Mouse (Mus musculus) limb, embryonic 14.5 days (tissue): Measurements from ENCODE around the gene Pxt1. TPM values are rescaled to one million over a fixed set of nuclear protein-coding genes. Genes with fewer than 3 reads are reported as not detected.

ENCODE experiments used
- ATAC-seq: fragments of 200-750 bp; cut with Nextera tagmentation; 2 replicates; pipeline ENCODE4 v1.8.0; 2017; ENCODE audit warnings: low read depth, moderate number of reproducible peaks, moderate TSS enrichment; ENCODE audit not compliant: low FRiP score
- DNase-seq: peaks from one replicate; pipeline ENCODE4 v3.0.0-alpha.2; 2015; ENCODE audit warnings: low spot score
- H3K27ac ChIP-seq: fragments of 300-500 bp; sonication (generic); replicated peaks from 2 replicates; pipeline ENCODE4 v1.5.1; 2014; ENCODE audit warnings: low read depth, mild to moderate bottlenecking, low read length, moderate library complexity, mixed read lengths
- H3K27me3 ChIP-seq: fragments of 300-500 bp; sonication (generic); 2 replicates; pipeline ENCODE4 v1.6.1; 2014; ENCODE audit warnings: low read length, mixed read lengths; ENCODE audit not compliant: control insufficient read depth, insufficient read depth
- H3K36me3 ChIP-seq: fragments of 300-500 bp; sonication (generic); 2 replicates; pipeline ENCODE4 v1.6.1; 2014; ENCODE audit warnings: mild to moderate bottlenecking, low read length, moderate library complexity, mixed read lengths; ENCODE audit not compliant: control insufficient read depth, insufficient read depth
- H3K4me1 ChIP-seq: fragments of 300-500 bp; sonication (generic); 2 replicates; pipeline ENCODE4 v1.6.1; 2014; ENCODE audit warnings: antibody characterized with exemption, low read length, mixed read lengths; ENCODE audit not compliant: control insufficient read depth, insufficient read depth
- H3K4me2 ChIP-seq: fragments of 300-500 bp; sonication (generic); replicated peaks from 2 replicates; pipeline ENCODE4 v1.6.1; 2014; ENCODE audit warnings: low read depth, mild to moderate bottlenecking, low read length, moderate library complexity; ENCODE audit not compliant: severe bottlenecking
- H3K4me3 ChIP-seq: fragments of 300-500 bp; sonication (generic); replicated peaks from 2 replicates; pipeline ENCODE4 v1.5.1; 2014; ENCODE audit warnings: low read length
- H3K9ac ChIP-seq: fragments of 300-500 bp; sonication (generic); 2 replicates; pipeline ENCODE4 v1.6.1; 2014; ENCODE audit warnings: mild to moderate bottlenecking, low read depth, low read length, moderate library complexity; ENCODE audit not compliant: severe bottlenecking
- H3K9me3 ChIP-seq: fragments of 300-500 bp; sonication (generic); 2 replicates; pipeline ENCODE4 v1.6.1; 2016; ENCODE audit warnings: low read length; ENCODE audit not compliant: control insufficient read depth
- POLR2A ChIP-seq: fragments of 200-500 bp; IDR thresholded peaks from 2 replicates; pipeline ENCODE4 v1.8.0; 2012; ENCODE audit warnings: inconsistent platforms, mild to moderate bottlenecking, moderate library complexity, borderline replicate concordance; ENCODE audit not compliant: insufficient read depth, insufficient read length; ENCODE audit errors: extremely low read depth
- WGBS: fragments of 180-500 bp; shearing (Covaris S2); extraction: QIAGEN DNeasy Blood & Tissue Kit; methylation state at CpG from one replicate; pipeline ENCODE4 v1.1.7; 2014; 5-methylcytosine and 5-hydroxymethylcytosine counted together
- polyA plus RNA-seq, 2 experiments: library from polyadenylated mRNA; depleted of rRNA in 1 of 2; stranded (reverse) in 1 of 2; unstranded in 1 of 2; fragments of >200 nt; fragmentation: Nextera tagmentation in 1 of 2; extraction: Ambion mirVana in 1 of 2; gene quantifications; 2 replicates each; pipeline versions ENCODE4 v1.2.1 to v1.2.3; 2012 to 2014

Gene Pxt1
- polyA plus RNA-seq, 2 experiments = 0.20 TPM; not detected in 1

DNA sequence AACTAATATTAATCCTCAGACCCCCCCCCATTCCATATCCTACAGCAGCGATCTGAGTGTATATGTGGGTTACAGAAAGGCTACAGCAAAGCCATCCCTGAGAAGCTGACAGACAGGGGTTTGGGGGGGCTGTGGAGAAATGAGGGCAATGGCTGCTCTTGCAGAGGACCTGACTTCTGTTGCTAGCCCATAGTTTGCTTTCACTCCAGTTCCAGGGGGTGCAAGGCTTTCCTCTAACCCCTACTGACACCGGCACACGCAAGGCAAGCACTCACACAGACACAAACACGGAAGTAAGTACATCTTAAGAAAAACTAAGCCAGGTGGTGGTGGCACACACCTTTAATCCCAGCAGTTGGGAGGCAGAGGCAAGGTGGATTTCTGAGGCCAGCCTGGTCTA, 14.3 kb downstream of the Pxt1 start:
- 94% methylated on average over 4 of the region's 4 CpGs for WGBS
- H3K36me3 ChIP-seq = no peaks in the 10 kb centered on the region
- no peaks in the 10 kb centered on the region for H3K9me3 ChIP-seq

DNA sequence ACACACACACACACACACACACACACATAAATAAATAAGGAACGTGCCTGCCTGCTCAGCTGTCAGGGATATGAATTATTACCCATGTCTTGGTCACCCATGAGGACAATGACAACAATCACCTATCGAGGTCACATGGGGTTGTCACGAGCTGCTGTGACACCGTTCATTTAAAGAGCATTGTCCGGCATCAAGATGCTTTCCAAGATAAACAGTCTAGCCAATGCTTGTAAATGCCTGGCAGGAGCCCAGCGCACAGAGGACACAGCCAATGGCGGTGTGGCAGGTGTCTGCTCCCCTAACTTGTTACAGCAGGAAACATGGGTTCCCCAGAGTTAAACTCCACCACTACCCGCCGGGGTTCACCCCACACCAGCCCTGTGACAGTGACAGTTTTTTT, 15.6 kb downstream of the Pxt1 start:
- Histone ChIP-seq H3K4me3 (no peak overlapping the region), H3K4me2 (no peak overlapping the region), H3K4me1 (peaks cover 11% of the 10 kb centered on the region), H3K9me3 (no peaks in the 10 kb centered on the region), H3K27me3 (no peaks in the 10 kb centered on the region), H3K9ac (no peak overlapping the region), H3K36me3 (no peaks in the 10 kb centered on the region), H3K27ac (no peak overlapping the region)
- 81% methylated on average over 9 of the region's 9 CpGs for WGBS
- ATAC-seq = no peak
- TF ChIP-seq POLR2A = no peak
- no peak for DNase-seq

More for the DNA sequence above, 14.3 kb downstream of the Pxt1 start:
- Histone ChIP-seq H3K27ac (no peak overlapping the region), H3K9ac (no peak overlapping the region), H3K4me2 (no peak overlapping the region), H3K27me3 (no peaks in the 10 kb centered on the region), H3K4me3 (no peak overlapping the region), H3K4me1 (peaks cover 11% of the 10 kb centered on the region)
- TF ChIP-seq POLR2A = no peak
- DNase-seq = no peak
- ATAC-seq = no peak

DNA sequence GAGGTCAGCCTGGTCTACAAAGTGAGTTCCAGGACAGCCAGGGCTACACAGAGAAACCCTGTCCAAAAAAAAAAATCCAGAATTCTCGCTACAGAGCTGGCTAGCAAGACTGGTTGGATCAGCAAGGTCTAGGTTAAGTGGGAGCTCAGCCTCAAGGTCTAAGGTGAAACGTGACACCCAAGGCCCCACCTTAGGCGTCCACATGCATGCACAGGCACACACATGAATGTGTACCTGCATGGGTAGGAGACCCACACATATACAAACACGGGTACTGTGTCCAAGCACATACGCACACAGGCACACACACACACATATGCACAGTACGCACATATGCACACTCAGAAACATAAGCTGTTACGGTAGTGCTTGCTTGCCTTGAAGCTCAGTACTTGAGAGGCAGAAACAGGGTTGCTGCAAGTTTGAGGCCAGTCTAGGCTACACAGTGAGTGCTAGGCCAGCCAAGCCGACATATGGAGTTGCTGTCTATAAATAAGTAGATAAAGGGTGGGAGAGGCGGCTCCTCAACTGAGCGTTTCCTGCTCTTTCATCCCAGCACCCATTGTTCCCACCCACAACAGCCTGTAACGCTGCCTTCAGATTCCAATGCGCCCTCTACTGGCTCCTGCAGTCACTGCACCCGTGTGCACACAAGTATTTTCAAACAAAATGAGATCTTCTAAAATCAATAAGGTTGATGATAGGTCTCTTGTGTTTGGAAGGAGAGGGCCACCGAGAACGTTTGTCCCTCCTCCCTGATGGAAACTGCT, 16.6 kb downstream of the Pxt1 start:
- Histone ChIP-seq H3K9ac (no peak overlapping the region), H3K4me3 (no peak overlapping the region), H3K27ac (no peak overlapping the region), H3K4me2 (no peak overlapping the region), H3K9me3 (no peaks in the 10 kb centered on the region), H3K36me3 (no peaks in the 10 kb centered on the region), H3K4me1 (peaks cover 11% of the 10 kb centered on the region), H3K27me3 (no peaks in the 10 kb centered on the region)
- no peak for TF ChIP-seq POLR2A
- WGBS = 52% methylated on average over 15 of the region's 15 CpGs
- DNase-seq (no peak), ATAC-seq (no peak)

DNA sequence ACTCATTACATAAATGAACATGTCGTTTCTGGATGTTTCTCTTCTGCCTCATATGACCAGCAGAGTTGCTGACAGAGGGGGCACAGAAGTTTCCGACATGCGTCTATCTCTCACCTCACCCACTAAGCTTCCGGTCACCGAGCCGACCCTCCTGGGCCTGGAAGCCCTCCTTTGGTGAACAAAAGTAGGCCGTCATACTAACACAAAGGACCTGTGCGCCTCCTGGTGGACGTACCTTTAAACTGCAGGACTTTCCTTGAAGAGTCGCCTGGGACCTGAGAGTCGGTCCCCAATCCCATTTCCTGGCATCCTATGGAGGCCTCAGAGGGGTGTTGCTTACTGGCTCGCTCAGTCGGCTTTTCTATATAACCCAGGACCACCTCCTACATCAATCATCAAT, 17.3 kb downstream of the Pxt1 start:
- H3K27ac ChIP-seq = no peak overlapping the region
- 14% methylated on average over 13 of the region's 13 CpGs for WGBS
- TF ChIP-seq POLR2A = no peak

DNA sequence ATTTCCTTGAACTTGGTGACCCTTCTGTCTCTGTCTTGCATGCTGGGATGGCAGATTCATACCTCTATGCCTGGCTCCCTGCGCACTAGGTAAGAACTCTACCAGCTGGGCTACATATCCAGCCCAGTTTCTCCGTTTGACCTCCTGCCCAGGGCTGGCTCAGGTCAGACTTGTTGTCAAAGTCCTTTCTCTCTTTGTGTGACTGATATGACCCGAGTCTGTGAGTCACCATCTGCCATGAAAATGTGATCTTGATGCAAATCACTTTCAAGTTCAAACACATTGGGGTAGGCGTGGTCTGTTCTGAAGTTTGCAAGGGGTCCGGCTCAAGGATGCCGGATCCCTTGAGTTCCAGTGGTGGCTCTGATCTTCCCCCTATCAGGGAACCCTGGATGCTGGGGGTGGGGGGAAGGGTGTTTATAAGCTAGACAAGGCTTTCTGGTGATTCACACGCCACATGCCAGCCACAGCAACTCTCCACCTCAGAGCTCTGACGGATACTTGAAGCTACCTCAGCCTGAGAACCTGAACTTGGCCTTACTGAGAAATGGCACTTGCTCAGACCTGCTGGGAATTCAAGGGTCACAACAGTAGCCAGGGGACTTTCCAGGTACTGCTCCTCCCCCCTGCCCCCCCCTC, 18.6 kb downstream of the Pxt1 start:
- no peaks in the 10 kb centered on the region for H3K9me3 ChIP-seq
- 81% methylated on average over 8 of the region's 8 CpGs for WGBS
- no peaks in the 10 kb centered on the region for H3K27me3 ChIP-seq
- TF ChIP-seq POLR2A = no peak
- H3K4me2 ChIP-seq = no peak overlapping the region
- H3K27ac ChIP-seq = no peak overlapping the region
- H3K4me1 ChIP-seq = peaks cover 2% of the 10 kb centered on the region
- ATAC-seq (no peak), DNase-seq (no peak)
- H3K9ac ChIP-seq = no peak overlapping the region
- H3K36me3 ChIP-seq = no peaks in the 10 kb centered on the region
- H3K4me3 ChIP-seq = no peak overlapping the region

More for the DNA sequence above, 17.3 kb downstream of the Pxt1 start:
- Histone ChIP-seq H3K27me3 (no peaks in the 10 kb centered on the region), H3K4me1 (peaks cover 11% of the 10 kb centered on the region), H3K9ac (no peak overlapping the region), H3K36me3 (no peaks in the 10 kb centered on the region), H3K9me3 (no peaks in the 10 kb centered on the region), H3K4me3 (no peak overlapping the region), H3K4me2 (no peak overlapping the region)
- no peak for ATAC-seq
- peak; percentile 81 for DNase-seq

DNA sequence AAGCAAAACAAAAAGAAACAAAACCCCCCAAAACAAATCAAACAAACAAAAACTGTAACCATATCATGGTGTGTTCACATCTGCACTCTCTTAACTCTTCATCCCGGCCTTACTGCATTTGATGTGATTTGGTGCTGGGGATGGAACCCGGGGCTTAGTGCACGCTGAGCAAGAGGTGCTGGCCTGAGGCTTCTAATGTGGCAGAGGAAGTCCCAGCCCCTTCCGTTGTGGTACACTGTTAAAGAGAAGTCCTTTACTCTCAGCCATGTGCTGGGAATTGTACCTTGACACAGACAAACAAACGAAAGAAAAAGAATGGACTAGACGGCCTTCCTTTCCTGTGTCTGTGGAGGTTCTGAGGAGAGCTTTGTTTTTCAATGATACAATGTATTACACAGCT, 21.5 kb downstream of the Pxt1 start:
- H3K36me3 ChIP-seq = no peaks in the 10 kb centered on the region
- ATAC-seq (no peak), DNase-seq (no peak)
- WGBS = 60% methylated on average over 6 of the region's 6 CpGs
- no peaks in the 10 kb centered on the region for H3K9me3 ChIP-seq
- H3K27me3 ChIP-seq = no peaks in the 10 kb centered on the region
- H3K4me1 ChIP-seq = no peaks in the 10 kb centered on the region
- TF ChIP-seq POLR2A = no peak
- H3K9ac ChIP-seq = no peak overlapping the region
- no peak overlapping the region for H3K4me3 ChIP-seq
- no peak overlapping the region for H3K4me2 ChIP-seq
- no peak overlapping the region for H3K27ac ChIP-seq
